Mouse (Mus musculus) embryonic fibroblast, embryonic 13.5 days (primary cell): ENCODE results near the gene Nkx2-3.

Experiments used
- CTCF ChIP-seq: IDR thresholded peaks from 2 replicates; pipeline ENCODE4 v1.5.1; 2011; ENCODE audit warnings: mild to moderate bottlenecking, control low read depth, low read length, moderate library complexity, borderline replicate concordance; ENCODE audit not compliant: insufficient read depth
- POLR2A ChIP-seq: IDR thresholded peaks from 2 replicates; pipeline ENCODE4 v1.6.1; 2011; ENCODE audit warnings: low read depth, mild to moderate bottlenecking, control low read depth, low read length, moderate library complexity

- no peak for TF ChIP-seq CTCF
- no peak for TF ChIP-seq POLR2A
These were observed 17.0 kb downstream of the Nkx2-3 start for GRCm38 (mm10) chr19:43629088-43629487.
